Mouse (Mus musculus): ENCODE measurements around the gene Wipf3.

DNA sequence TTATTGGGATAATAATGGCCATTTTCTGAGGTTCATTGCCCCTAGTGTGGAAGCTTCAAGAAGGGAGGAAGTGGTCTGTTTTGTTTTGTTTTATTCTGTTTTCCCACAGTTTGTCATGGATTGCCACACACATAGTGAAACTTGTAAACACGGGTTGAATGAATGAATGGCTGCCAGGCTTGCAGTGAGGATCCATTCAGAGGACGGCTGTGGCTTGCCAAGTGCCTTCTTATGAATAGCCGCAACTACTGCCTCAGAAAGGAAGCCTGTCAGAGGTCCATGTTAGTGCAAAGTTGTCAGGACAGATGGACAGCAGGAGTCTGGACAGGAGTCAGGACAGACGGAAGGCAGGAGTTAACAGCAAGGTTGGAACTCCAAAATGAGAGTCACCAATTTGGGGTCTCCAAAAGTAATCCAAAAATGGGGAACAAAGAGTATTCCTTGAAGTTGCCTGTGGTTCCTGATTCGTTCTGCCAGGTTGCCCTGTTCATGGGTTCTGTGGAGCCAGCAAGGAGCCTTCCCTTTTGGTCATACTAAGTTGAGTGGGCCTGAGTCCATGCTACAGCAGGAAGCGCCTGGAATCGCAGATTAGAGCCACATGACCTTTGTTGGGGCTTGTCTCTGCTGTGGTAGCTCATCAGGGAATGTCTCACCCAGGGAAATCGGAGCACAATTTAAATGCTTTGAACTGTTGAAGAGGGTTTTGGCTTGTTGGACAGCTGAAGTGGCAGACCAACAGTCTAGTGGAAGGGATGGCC is 34.5 kb downstream of the Wipf3 start:
- TF ChIP-seq CTCF (IDR thresholded peaks at IDR 0.05; ENCODE audit: low read depth): no peak
- TF ChIP-seq EP300 (optimal IDR thresholded peaks at IDR 0.05): no peak
